Mouse (Mus musculus) C2C12 (cell line): ENCODE data around the gene Fbxw2. TPM values are rescaled to one million over a fixed set of nuclear protein-coding genes. Genes with fewer than 3 reads are reported as not detected.
"Not testable (repeated sequence)": the region's sequence is repeated elsewhere in the genome, so short reads cannot be mapped to it uniquely, and the experiment has no call there.

ENCODE experiments used
- H3K27me3 ChIP-seq: one replicate; pipeline ENCODE4 v1.6.1; 2011; ENCODE audit not compliant: control insufficient read depth, insufficient read depth, insufficient read length
- H3K36me3 ChIP-seq: one replicate; pipeline ENCODE4 v1.6.1; 2011; ENCODE audit not compliant: control insufficient read depth, insufficient read depth
- H3K4me3 ChIP-seq: one replicate; pipeline ENCODE4 v1.5.1; 2011; ENCODE audit warnings: mild to moderate bottlenecking, control low read depth; ENCODE audit not compliant: poor library complexity, insufficient read depth, severe bottlenecking
- H3K79me2 ChIP-seq: one replicate; pipeline ENCODE4 v1.6.1; 2011; ENCODE audit not compliant: control insufficient read depth, insufficient read depth
- H3K79me3 ChIP-seq: one replicate; pipeline ENCODE4 v1.6.1; 2011; ENCODE audit warnings: low read depth, control low read depth
- H3ac ChIP-seq: one replicate; pipeline ENCODE3; 2011; ENCODE audit warnings: low read depth; ENCODE audit not compliant: control insufficient read depth, insufficient read length
- CEBPB ChIP-seq: IDR thresholded peaks from one replicate; pipeline ENCODE4 v1.6.1; 2011; ENCODE audit warnings: low read depth, mild to moderate bottlenecking, control low read depth, moderate library complexity
- CTCF ChIP-seq: IDR thresholded peaks from one replicate; pipeline ENCODE4 v1.5.1; 2011; ENCODE audit not compliant: control insufficient read depth, insufficient read depth, insufficient read length
- FOSL1 ChIP-seq: IDR thresholded peaks from one replicate; pipeline ENCODE4 v1.8.0; 2011; ENCODE audit warnings: mild to moderate bottlenecking, low read length; ENCODE audit not compliant: poor library complexity, insufficient read depth, severe bottlenecking
- MAX ChIP-seq: IDR thresholded peaks from one replicate; pipeline ENCODE4 v1.6.1; 2011; ENCODE audit warnings: mild to moderate bottlenecking, control low read depth
- MYOD1 ChIP-seq: IDR thresholded peaks from one replicate; pipeline ENCODE4 v1.6.1; 2011; ENCODE audit warnings: low read depth; ENCODE audit not compliant: control insufficient read depth, insufficient read length
- MYOG ChIP-seq: IDR thresholded peaks from one replicate; pipeline ENCODE4 v1.6.1; 2011; ENCODE audit not compliant: control insufficient read depth, insufficient read length; ENCODE audit errors: extremely low read depth
- USF1 ChIP-seq: IDR thresholded peaks from one replicate; pipeline ENCODE4 v1.6.1; 2011; ENCODE audit warnings: low read depth, mild to moderate bottlenecking, control low read depth, moderate library complexity
- polyA plus RNA-seq: library from polyadenylated mRNA; unstranded; fragments of >200 nt; fragmentation: generic; extraction: Trizol; gene quantifications from one replicate; pipeline ENCODE4 v1.2.1, GENCODE M21; 2012; ENCODE audit warnings: missing spikeins

Fbxw2 gene
- polyA plus RNA-seq, 1 experiment, result 43.7 TPM

DNA sequence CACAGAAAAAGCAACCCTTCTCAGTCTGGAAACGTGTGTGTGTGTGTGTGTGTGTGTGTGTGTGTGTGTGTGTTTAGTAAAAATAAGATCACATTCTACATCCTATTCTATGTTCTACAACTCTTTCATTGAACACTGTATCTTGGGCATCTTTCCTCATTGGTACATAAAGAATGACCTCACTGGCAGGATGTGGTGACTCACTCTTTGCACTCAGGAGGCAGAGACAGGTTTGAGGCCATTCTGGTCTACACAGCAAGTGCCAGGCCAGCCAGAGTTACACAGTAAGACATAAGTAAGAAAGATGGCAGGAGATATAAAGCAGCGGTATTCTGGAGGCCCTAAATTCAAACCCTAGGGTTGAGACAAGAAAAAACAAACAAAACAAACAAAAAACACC lies 63.2 kb downstream of the Fbxw2 start:
- TF ChIP-seq CTCF (no peak), CEBPB (no peak), FOSL1 (no peak), MAX (no peak), USF1 (no peak), MYOD1 (no peak), MYOG (no peak)
- Histone ChIP-seq H3K79me2 (no peaks in the 10 kb centered on the region), H3K4me3 (no peak overlapping the region), H3K36me3 (no peaks in the 10 kb centered on the region), H3ac (no peak overlapping the region), H3K79me3 (no peaks in the 10 kb centered on the region), H3K27me3 (no peaks in the 10 kb centered on the region)

DNA sequence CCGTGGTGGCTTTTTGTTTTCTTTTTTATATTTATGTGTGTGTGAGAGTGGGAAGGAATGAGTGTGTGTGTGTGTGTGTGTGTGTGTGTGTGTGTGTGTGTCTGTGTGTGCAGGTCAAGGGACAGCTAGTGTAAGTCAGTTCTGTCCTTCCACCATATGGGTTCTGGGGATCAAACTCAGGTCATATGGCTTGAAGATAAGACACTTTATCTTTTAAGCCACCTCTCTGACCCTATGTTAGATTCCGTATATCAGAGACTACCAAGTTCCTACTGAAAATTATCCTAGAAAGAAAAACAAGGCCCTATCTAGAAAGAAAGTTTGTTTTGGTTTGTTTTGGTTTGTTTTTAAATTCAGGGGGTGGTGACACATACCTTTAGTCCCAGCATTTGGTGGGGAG lies 63.9 kb downstream of the Fbxw2 start:
- H3ac ChIP-seq, result no peak overlapping the region
- no peak overlapping the region for H3K4me3 ChIP-seq
- H3K79me2 ChIP-seq, result no peaks in the 10 kb centered on the region
- TF ChIP-seq FOSL1, result no peak
- TF ChIP-seq CTCF, result no peak
- no peak for TF ChIP-seq MYOD1
- TF ChIP-seq MAX, result no peak
- no peak for TF ChIP-seq CEBPB
- no peak for TF ChIP-seq MYOG
- TF ChIP-seq USF1, result no peak
- no peaks in the 10 kb centered on the region for H3K79me3 ChIP-seq
- H3K27me3 ChIP-seq, result no peaks in the 10 kb centered on the region
- no peaks in the 10 kb centered on the region for H3K36me3 ChIP-seq

DNA sequence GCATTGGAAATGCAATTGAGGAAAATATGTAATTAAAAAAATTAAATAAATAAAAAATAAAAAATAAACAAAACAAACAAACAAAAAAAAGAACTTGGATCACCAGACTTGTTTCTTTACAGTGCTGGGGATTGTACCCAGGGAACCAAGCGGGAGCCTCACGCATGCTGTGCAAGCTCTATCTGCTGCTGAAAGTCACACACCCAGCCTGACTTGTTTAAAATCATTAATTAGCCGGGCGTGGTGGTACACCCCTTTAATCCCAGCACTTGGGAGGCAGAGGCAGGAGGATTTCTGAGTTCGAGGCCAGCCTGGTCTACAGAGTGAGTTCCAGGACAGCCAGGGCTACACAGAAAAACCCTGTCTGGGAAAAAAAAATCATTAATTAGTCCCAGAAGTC lies 64.8 kb downstream of the Fbxw2 start:
- not testable (repeated sequence) for H3K79me2 ChIP-seq, H3K27me3 ChIP-seq, H3ac ChIP-seq, H3K4me3 ChIP-seq, H3K79me3 ChIP-seq, H3K36me3 ChIP-seq

DNA sequence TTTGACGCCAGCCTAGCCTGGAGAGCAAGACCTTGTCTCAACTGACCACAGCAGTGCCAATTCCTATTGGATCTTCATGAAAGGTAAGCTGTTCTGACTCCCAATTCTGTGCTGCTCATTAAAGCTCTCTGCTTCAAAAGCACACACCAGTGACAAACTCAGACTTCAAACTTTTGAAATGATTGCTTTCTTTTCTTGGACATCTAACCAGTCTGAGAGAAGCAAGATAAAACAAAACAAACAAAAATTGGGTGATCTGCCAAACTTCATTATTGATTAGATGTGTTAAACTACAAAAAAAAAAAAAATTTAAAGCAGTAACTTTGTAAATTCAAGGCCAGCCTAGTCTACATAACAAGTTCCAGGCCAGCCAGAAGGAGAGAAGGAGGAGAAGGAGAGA lies 68.8 kb downstream of the Fbxw2 start:
- H3K27me3 ChIP-seq, result no peaks in the 10 kb centered on the region
- no peak overlapping the region for H3ac ChIP-seq
- peaks cover 19% of the 10 kb centered on the region for H3K79me2 ChIP-seq
- H3K4me3 ChIP-seq, result no peak overlapping the region
- TF ChIP-seq MAX (no peak), FOSL1 (no peak), USF1 (no peak)
- H3K36me3 ChIP-seq, result no peaks in the 10 kb centered on the region
- H3K79me3 ChIP-seq, result peaks cover 14% of the 10 kb centered on the region

DNA sequence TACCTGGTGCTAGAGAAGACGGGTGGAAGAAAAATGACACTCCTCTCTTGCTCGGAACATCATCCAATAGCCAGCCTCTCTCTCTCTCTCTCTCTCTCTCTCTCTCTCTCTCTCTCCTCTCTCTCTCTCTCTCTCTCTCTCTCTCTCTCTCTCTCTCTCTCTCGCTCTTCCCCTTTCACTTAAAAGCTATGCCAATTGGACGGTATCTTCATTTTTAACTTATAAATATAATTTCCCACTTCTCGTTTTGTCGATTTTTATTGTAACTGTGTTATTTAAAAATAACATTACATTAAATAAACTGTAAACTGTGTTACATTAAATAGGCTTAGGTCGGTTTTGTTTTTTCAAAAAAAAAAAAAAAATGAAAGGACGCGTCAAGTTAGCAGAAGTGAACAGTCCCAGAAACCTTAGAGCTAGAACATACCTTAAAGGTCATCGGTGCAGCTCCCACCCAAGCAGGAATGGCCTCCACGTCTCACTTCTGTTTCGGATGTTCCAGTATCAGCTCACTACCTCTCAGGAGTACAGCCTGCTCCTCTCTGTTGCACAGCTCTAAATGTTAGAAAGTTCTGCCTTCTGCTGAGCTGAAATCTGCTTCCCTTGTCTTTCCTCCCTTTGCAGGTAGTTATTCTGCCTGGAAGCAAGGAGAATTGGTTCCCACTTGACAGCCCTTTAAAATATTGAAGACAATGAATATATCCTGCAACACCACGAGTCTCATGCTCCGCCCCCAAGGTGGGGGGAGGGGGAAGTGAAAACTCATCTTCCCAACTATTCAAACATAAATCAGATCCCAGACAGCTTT lies 71.4 kb downstream of the Fbxw2 start, which contains the start of gene Gapvd1:
Gapvd1 (minus strand) TSS at position 682 of the 808 bp plus-strand sequence.
- peak within 1 kb of the TSS; percentile 90 for H3K4me3 ChIP-seq
- TF ChIP-seq FOSL1 (no peak), MYOD1 (no peak), USF1 (no peak), MAX (no peak), CTCF (no peak), MYOG (no peak)
- peak within 1 kb of the TSS; percentile 92 for H3ac ChIP-seq
- H3K36me3 ChIP-seq, result peaks cover under 1% of the 10 kb centered on the region
- H3K27me3 ChIP-seq, result no peaks in the 10 kb centered on the region
- peaks cover 45% of the 10 kb centered on the region for H3K79me2 ChIP-seq
- peaks cover 38% of the 10 kb centered on the region for H3K79me3 ChIP-seq

Other genes with a start within 250 kb of the Fbxw2 start
- 23.6 TPM for gene Gapvd1, start 71.1 kb downstream of the Fbxw2 start, polyA plus RNA-seq
- 520 TPM for gene Hspa5, start 54.3 kb downstream of the Fbxw2 start, polyA plus RNA-seq
- 59.9 TPM for gene Rabepk, start 26.4 kb downstream of the Fbxw2 start, polyA plus RNA-seq
- gene Gm34653, start 6.7 kb upstream of the Fbxw2 start, polyA plus RNA-seq, result 0.04 TPM
- gene Cutal, start 48.1 kb upstream of the Fbxw2 start, polyA plus RNA-seq, result 0.02 TPM
- 38.2 TPM for gene Psmd5, start 48.7 kb upstream of the Fbxw2 start, polyA plus RNA-seq
- 7.6 TPM for gene Phf19, start 87.7 kb upstream of the Fbxw2 start, polyA plus RNA-seq
- gene Traf1, start 135.5 kb upstream of the Fbxw2 start, polyA plus RNA-seq, result 1.8 TPM
- under 0.01 TPM for gene Hc, start 235.1 kb upstream of the Fbxw2 start, polyA plus RNA-seq